Mouse (Mus musculus): Measurements from ENCODE around the gene Tmem107. TPM values are rescaled to one million over a fixed set of nuclear protein-coding genes. Genes with fewer than 3 reads are reported as not detected.

The Tmem107 gene
- polyA plus RNA-seq, 1 experiment from 2014 or later, result 55.1 TPM

GRCm38 (mm10) chr11:69070093-69070492 is 513 bp upstream of the Tmem107 start:
- Histone ChIP-seq H3K27ac (peak overlapping the region; percentile 94), H3K36me3 (ENCODE audit: poor library complexity, severe bottlenecking) (no peaks in the 10 kb centered on the region), H3K4me3 (peak overlapping the region; percentile 63), H3K4me2 (peak overlapping the region; percentile 74), H3K9me3 (replicated peaks) (no peaks in the 10 kb centered on the region), H3K4me1 (peaks cover 47% of the 10 kb centered on the region), H3K9ac (peak overlapping the region; percentile 91), H3K27me3 (no peaks in the 10 kb centered on the region)
- no peak for ATAC-seq
- 2% methylated on average over 13 of the region's 13 CpGs for WGBS

- Histone ChIP-seq H3K27me3 (no peaks in the 10 kb centered on the region), H3K27ac (peak overlapping the region; percentile 94), H3K9me3 (replicated peaks) (no peaks in the 10 kb centered on the region), H3K4me2 (peak overlapping the region; percentile 74), H3K4me1 (peaks cover 42% of the 10 kb centered on the region), H3K4me3 (peak overlapping the region; percentile 63), H3K9ac (peak overlapping the region; percentile 91), H3K36me3 (ENCODE audit: poor library complexity, severe bottlenecking) (no peaks in the 10 kb centered on the region)
- WGBS, result 19% methylated on average over 9 of the region's 9 CpGs
- no peak for ATAC-seq
Observed at GRCm38 (mm10) chr11:69071262-69071661, 656 bp downstream of the Tmem107 start.

GRCm38 (mm10) chr11:69072234-69072633 is 1.6 kb downstream of the Tmem107 start:
- Histone ChIP-seq H3K4me1 (peaks cover 36% of the 10 kb centered on the region), H3K9ac (peak overlapping the region; percentile 73), H3K9me3 (replicated peaks) (no peaks in the 10 kb centered on the region), H3K27me3 (no peaks in the 10 kb centered on the region), H3K36me3 (ENCODE audit: poor library complexity, severe bottlenecking) (no peaks in the 10 kb centered on the region), H3K4me3 (peak overlapping the region; percentile 38), H3K4me2 (peak overlapping the region; percentile 74), H3K27ac (peak overlapping the region; percentile 93; the same call in 1 of the 2 replicates)
- ATAC-seq, result no peak
- WGBS, result 83% methylated on average over 11 of the region's 11 CpGs

GRCm38 (mm10) chr11:69072666-69073064 is 2.1 kb downstream of the Tmem107 start:
- Histone ChIP-seq H3K4me1 (peaks cover 36% of the 10 kb centered on the region), H3K27ac (peak overlapping the region; percentile 93), H3K4me3 (peak overlapping the region; percentile 38), H3K9ac (peak overlapping the region; percentile 73), H3K9me3 (replicated peaks) (no peaks in the 10 kb centered on the region), H3K27me3 (no peaks in the 10 kb centered on the region), H3K36me3 (ENCODE audit: poor library complexity, severe bottlenecking) (no peaks in the 10 kb centered on the region), H3K4me2 (peak overlapping the region; percentile 74)
- no peak for ATAC-seq
- WGBS, result 7% methylated on average over 9 of the region's 9 CpGs

GRCm38 (mm10) chr11:69073065-69073888 is 2.7 kb downstream of the Tmem107 start:
- Histone ChIP-seq H3K36me3 (ENCODE audit: poor library complexity, severe bottlenecking) (no peaks in the 10 kb centered on the region), H3K4me3 (peak overlapping the region; percentile 38), H3K9ac (peak overlapping the region; percentile 73), H3K27ac (peak overlapping the region; percentile 93), H3K4me1 (peaks cover 36% of the 10 kb centered on the region), H3K9me3 (replicated peaks) (no peaks in the 10 kb centered on the region), H3K27me3 (no peaks in the 10 kb centered on the region), H3K4me2 (peak overlapping the region; percentile 74)
- peak; percentile 82 for ATAC-seq
- WGBS, result 0% methylated on average over 14 of the region's 14 CpGs

GRCm38 (mm10) chr11:69073951-69074775 is 3.6 kb downstream of the Tmem107 start:
- Histone ChIP-seq H3K36me3 (ENCODE audit: poor library complexity, severe bottlenecking) (no peaks in the 10 kb centered on the region), H3K27me3 (no peaks in the 10 kb centered on the region), H3K4me3 (no peak overlapping the region), H3K9ac (peak overlapping the region; percentile 73), H3K27ac (peak overlapping the region; percentile 93), H3K4me2 (peak overlapping the region; percentile 26; the same call in 1 of the 2 replicates), H3K4me1 (peaks cover 36% of the 10 kb centered on the region), H3K9me3 (replicated peaks) (no peaks in the 10 kb centered on the region)
- 35% methylated on average over 6 of the region's 6 CpGs for WGBS
- ATAC-seq, result no peak

- Histone ChIP-seq H3K9me3 (replicated peaks) (no peaks in the 10 kb centered on the region), H3K27me3 (no peaks in the 10 kb centered on the region), H3K27ac (peak overlapping the region; percentile 93), H3K36me3 (ENCODE audit: poor library complexity, severe bottlenecking) (no peaks in the 10 kb centered on the region), H3K9ac (no peak overlapping the region), H3K4me3 (no peak overlapping the region), H3K4me2 (no peak overlapping the region), H3K4me1 (peaks cover 36% of the 10 kb centered on the region)
- 40% methylated on average over 2 of the region's 2 CpGs for WGBS
- no peak for ATAC-seq
Observed at GRCm38 (mm10) chr11:69074776-69075069, 4.1 kb downstream of the Tmem107 start.

- Histone ChIP-seq H3K4me1 (peaks cover 29% of the 10 kb centered on the region), H3K9me3 (replicated peaks) (no peaks in the 10 kb centered on the region), H3K36me3 (ENCODE audit: poor library complexity, severe bottlenecking) (no peaks in the 10 kb centered on the region), H3K4me3 (no peak overlapping the region), H3K9ac (no peak overlapping the region), H3K27ac (no peak overlapping the region), H3K27me3 (no peaks in the 10 kb centered on the region), H3K4me2 (no peak overlapping the region)
- 46% methylated on average over 9 of the region's 9 CpGs for WGBS
- ATAC-seq, result no peak
Observed at GRCm38 (mm10) chr11:69075764-69076479, 5.3 kb downstream of the Tmem107 start.

GRCm38 (mm10) chr11:69076572-69076971 is 6.0 kb downstream of the Tmem107 start:
- H3K4me1 ChIP-seq, result peaks cover 23% of the 10 kb centered on the region
- no peak overlapping the region for H3K4me3 ChIP-seq
- no peak overlapping the region for H3K27ac ChIP-seq
- no peak overlapping the region for H3K4me2 ChIP-seq
- H3K9me3 ChIP-seq (replicated peaks), result no peaks in the 10 kb centered on the region
- 65% methylated on average over 5 of the region's 5 CpGs for WGBS
- no peaks in the 10 kb centered on the region for H3K36me3 ChIP-seq (ENCODE audit: poor library complexity, severe bottlenecking)
- H3K27me3 ChIP-seq, result no peaks in the 10 kb centered on the region
- no peak for ATAC-seq
- no peak overlapping the region; the same call in 1 of the 2 replicates for H3K9ac ChIP-seq

GRCm38 (mm10) chr11:69077316-69077715 is 6.7 kb downstream of the Tmem107 start:
- 84% methylated on average over 9 of the region's 9 CpGs for WGBS

GRCm38 (mm10) chr11:69078041-69078440 is 7.4 kb downstream of the Tmem107 start:
- peaks cover 12% of the 10 kb centered on the region for H3K4me1 ChIP-seq
- no peak overlapping the region for H3K4me2 ChIP-seq
- no peak overlapping the region for H3K27ac ChIP-seq
- no peak overlapping the region for H3K4me3 ChIP-seq
- no peaks in the 10 kb centered on the region for H3K36me3 ChIP-seq (ENCODE audit: poor library complexity, severe bottlenecking)
- no peaks in the 10 kb centered on the region for H3K9me3 ChIP-seq (replicated peaks)
- no peak overlapping the region for H3K9ac ChIP-seq
- WGBS, result 86% methylated on average over 6 of the region's 6 CpGs
- ATAC-seq, result no peak
- no peaks in the 10 kb centered on the region for H3K27me3 ChIP-seq

More at GRCm38 (mm10) chr11:69077316-69077715, 6.7 kb downstream of the Tmem107 start:
- Histone ChIP-seq H3K4me3 (no peak overlapping the region), H3K27me3 (no peaks in the 10 kb centered on the region), H3K9ac (no peak overlapping the region), H3K9me3 (replicated peaks) (no peaks in the 10 kb centered on the region), H3K4me1 (peaks cover 15% of the 10 kb centered on the region), H3K36me3 (ENCODE audit: poor library complexity, severe bottlenecking) (no peaks in the 10 kb centered on the region), H3K4me2 (no peak overlapping the region), H3K27ac (no peak overlapping the region)
- no peak for ATAC-seq
